Mouse (Mus musculus) liver, adult 2 months (tissue): ENCODE data around the gene Capn5. TPM values are rescaled to one million over a fixed set of nuclear protein-coding genes. Genes with fewer than 3 reads are reported as not detected.

Source experiments
- DNase-seq: peaks from one replicate; pipeline ENCODE4 v3.0.0-alpha.2; 2011; ENCODE audit warnings: low read depth, low spot score; ENCODE audit errors: extremely low read depth
- H3K27ac ChIP-seq: fragments of 200-500 bp; replicated peaks from 2 replicates; pipeline ENCODE4 v1.5.1; 2012; ENCODE audit warnings: low read depth, mild to moderate bottlenecking, control low read depth, inconsistent platforms, low read length; ENCODE audit not compliant: insufficient read depth
- H3K27me3 ChIP-seq: fragments of 200-500 bp; 2 replicates; pipeline ENCODE4 v1.6.1; 2012; ENCODE audit warnings: mild to moderate bottlenecking, moderate library complexity, low read length, inconsistent platforms; ENCODE audit not compliant: control insufficient read depth, insufficient read depth
- H3K36me3 ChIP-seq: fragments of 200-500 bp; 2 replicates; pipeline ENCODE4 v1.6.1; 2012; ENCODE audit warnings: low read length, inconsistent platforms; ENCODE audit not compliant: control insufficient read depth, insufficient read depth
- H3K4me1 ChIP-seq: fragments of 200-500 bp; 2 replicates; pipeline ENCODE4 v1.6.1; 2011; ENCODE audit warnings: low read length; ENCODE audit not compliant: control insufficient read depth, insufficient read depth
- H3K4me3 ChIP-seq: fragments of 200-500 bp; 2 replicates; pipeline ENCODE4 v1.5.1; 2011; ENCODE audit warnings: low read depth, mild to moderate bottlenecking, control low read depth, low read length, moderate library complexity; ENCODE audit not compliant: insufficient read depth
- H3K79me2 ChIP-seq: fragments of 200-500 bp; 2 replicates; pipeline ENCODE4 v1.6.1; 2012; ENCODE audit warnings: inconsistent platforms, mild to moderate bottlenecking, low read length, moderate library complexity; ENCODE audit not compliant: control insufficient read depth, insufficient read depth
- H3K9ac ChIP-seq: fragments of 200-500 bp; 2 replicates; pipeline ENCODE4 v1.6.1; 2012; ENCODE audit warnings: low read depth, mild to moderate bottlenecking, control low read depth, inconsistent platforms, low read length
- CTCF ChIP-seq: fragments of 200-500 bp; IDR thresholded peaks from 2 replicates; pipeline ENCODE4 v1.5.1; 2011; ENCODE audit warnings: low read depth, low read length, control low read depth
- POLR2A ChIP-seq: fragments of 200-500 bp; IDR thresholded peaks from 2 replicates; pipeline ENCODE4 v1.6.1; 2011; ENCODE audit warnings: low read length, control low read depth; ENCODE audit not compliant: insufficient read depth; ENCODE audit errors: extremely low read depth
- WGBS: fragments of 180-500 bp; shearing (Covaris S2); methylation state at CpG from one replicate; pipeline ENCODE4 v1.1.7; 2018; 5-methylcytosine and 5-hydroxymethylcytosine counted together
- polyA plus RNA-seq: library from polyadenylated mRNA; depleted of rRNA; stranded (reverse); fragments of >200 nt; gene quantifications from 2 replicates; pipeline ENCODE4 v1.2.3, GENCODE M21; 2012; rRNA removed
- total RNA-seq: library from RNA; depleted of rRNA; stranded (reverse); fragments of >200 nt; gene quantifications from 2 replicates; pipeline ENCODE4 v1.2.3, GENCODE M21; 2014; rRNA removed

The Capn5 gene
- total RNA-seq, result 1.0 and 1.6 TPM in 2 replicates
- polyA plus RNA-seq, result 2.2 TPM in 2 replicates

GRCm38 (mm10) chr7:98177929-98178559 lies at the start of gene Capn5:
TSS of gene Capn5 (minus strand) at chr7:98178274.
- Histone ChIP-seq H3K4me1 (peaks cover 12% of the 10 kb centered on the region), H3K4me3 (peak within 1 kb of the TSS; percentile 75), H3K27ac (peak within 1 kb of the TSS; percentile 56), H3K27me3 (no peaks in the 10 kb centered on the region), H3K79me2 (no peaks in the 10 kb centered on the region), H3K9ac (peak within 1 kb of the TSS; percentile 67), H3K36me3 (no peaks in the 10 kb centered on the region)
- WGBS, result 1% methylated on average over 36 of the region's 44 CpGs
- TF ChIP-seq POLR2A, result no peak
- peak; percentile 77 for TF ChIP-seq CTCF
- peak; percentile 65 for DNase-seq

- no peak for DNase-seq
- no peaks in the 10 kb centered on the region for H3K27me3 ChIP-seq
- no peaks in the 10 kb centered on the region for H3K79me2 ChIP-seq
- peaks cover 18% of the 10 kb centered on the region for H3K36me3 ChIP-seq
- no peaks in the 10 kb centered on the region for H3K4me1 ChIP-seq
- H3K4me3 ChIP-seq, result no peak overlapping the region
- no peak overlapping the region for H3K9ac ChIP-seq
- WGBS, result 96% methylated on average over 4 of the region's 4 CpGs
- no peak for TF ChIP-seq POLR2A
- TF ChIP-seq CTCF, result no peak
- H3K27ac ChIP-seq, result no peak overlapping the region
Measured at GRCm38 (mm10) chr7:98223796-98224195, 45.7 kb upstream of the Capn5 start.

GRCm38 (mm10) chr7:98216713-98217112 lies 38.6 kb upstream of the Capn5 start:
- TF ChIP-seq CTCF, result no peak
- TF ChIP-seq POLR2A, result no peak
- Histone ChIP-seq H3K4me1 (no peaks in the 10 kb centered on the region), H3K27me3 (no peaks in the 10 kb centered on the region), H3K9ac (no peak overlapping the region), H3K36me3 (peaks cover 22% of the 10 kb centered on the region), H3K27ac (no peak overlapping the region), H3K4me3 (no peak overlapping the region), H3K79me2 (no peaks in the 10 kb centered on the region)
- DNase-seq, result no peak

GRCm38 (mm10) chr7:98202946-98203345 lies 24.9 kb upstream of the Capn5 start:
- Histone ChIP-seq H3K36me3 (no peaks in the 10 kb centered on the region), H3K27me3 (no peaks in the 10 kb centered on the region), H3K4me1 (no peaks in the 10 kb centered on the region), H3K79me2 (no peaks in the 10 kb centered on the region), H3K9ac (no peak overlapping the region), H3K4me3 (no peak overlapping the region), H3K27ac (no peak overlapping the region)
- TF ChIP-seq POLR2A (no peak), CTCF (no peak)
- DNase-seq, result no peak
- 73% methylated on average over 4 of the region's 4 CpGs for WGBS

GRCm38 (mm10) chr7:98201493-98202028 lies 23.5 kb upstream of the Capn5 start:
- DNase-seq, result no peak
- Histone ChIP-seq H3K4me1 (no peaks in the 10 kb centered on the region), H3K27ac (no peak overlapping the region), H3K9ac (no peak overlapping the region), H3K79me2 (no peaks in the 10 kb centered on the region), H3K36me3 (no peaks in the 10 kb centered on the region), H3K4me3 (no peak overlapping the region), H3K27me3 (no peaks in the 10 kb centered on the region)
- 88% methylated on average over 5 of the region's 5 CpGs for WGBS
- TF ChIP-seq CTCF (no peak), POLR2A (no peak)

GRCm38 (mm10) chr7:98200396-98200795 lies 22.3 kb upstream of the Capn5 start:
- TF ChIP-seq POLR2A (no peak), CTCF (no peak)
- no peak for DNase-seq
- Histone ChIP-seq H3K4me3 (no peak overlapping the region), H3K36me3 (no peaks in the 10 kb centered on the region), H3K27ac (no peak overlapping the region), H3K4me1 (peaks cover 2% of the 10 kb centered on the region; the same call in 1 of the 2 replicates), H3K79me2 (no peaks in the 10 kb centered on the region), H3K9ac (no peak overlapping the region), H3K27me3 (no peaks in the 10 kb centered on the region)
- WGBS, result 88% methylated on average over 3 of the region's 3 CpGs
